Mouse (Mus musculus): ENCODE results near the gene Gm11011.

The Gm11011 gene

DNA sequence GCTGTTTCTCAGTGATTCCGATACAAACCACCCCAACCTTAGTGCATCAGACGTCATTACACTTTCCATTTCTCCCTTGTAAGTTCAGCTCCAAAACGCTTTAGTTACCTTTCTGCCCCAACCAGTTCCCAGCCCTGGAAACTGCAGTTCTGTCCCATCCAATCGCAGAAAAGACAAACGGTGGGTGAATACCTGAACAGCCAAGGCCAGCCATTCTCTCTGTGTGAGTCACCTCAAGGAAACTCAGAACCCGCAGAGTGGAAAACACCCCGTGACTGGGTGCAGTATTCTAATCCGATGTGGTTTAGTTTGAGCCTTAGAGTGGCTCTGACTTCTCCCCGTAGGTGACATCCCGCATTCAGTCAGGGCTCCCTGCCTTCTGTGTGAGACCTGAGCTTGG lies 2.2 kb upstream of the Gm11011 start:
- no peak for DNase-seq (ENCODE audit: low read depth in 1 of 2, low spot score in 2 of 2)

DNA sequence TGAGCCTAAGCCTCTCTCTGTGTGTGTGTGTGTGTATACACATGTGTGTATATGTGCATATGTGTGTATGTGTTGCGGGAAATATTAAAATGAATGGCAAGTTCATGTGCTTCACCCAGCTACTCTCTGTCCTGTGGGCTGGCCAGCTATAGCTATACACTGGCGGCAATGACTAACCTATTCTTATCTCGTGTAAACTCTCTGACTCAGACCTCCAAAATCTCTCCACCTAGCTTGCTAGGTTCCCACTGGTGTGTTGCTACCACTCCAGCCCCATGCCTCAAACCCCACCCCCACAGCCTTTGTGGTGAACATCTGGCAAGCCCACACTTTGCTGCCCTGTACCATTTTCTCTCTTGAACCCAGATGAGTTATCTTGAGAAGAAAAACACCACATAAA lies 857 bp downstream of the Gm11011 start:
- DNase-seq (ENCODE audit: low read depth in 1 of 2, low spot score in 2 of 2) = no peak

GRCm38 (mm10) chr2:169585631-169586285 lies 1.8 kb downstream of the Gm11011 start:
- DNase-seq (ENCODE audit: low read depth in 1 of 2, low spot score in 2 of 2) = no peak

GRCm38 (mm10) chr2:169584745-169585456 lies 2.6 kb downstream of the Gm11011 start:
- no peak for DNase-seq (ENCODE audit: low read depth in 1 of 2, low spot score in 2 of 2)

DNA sequence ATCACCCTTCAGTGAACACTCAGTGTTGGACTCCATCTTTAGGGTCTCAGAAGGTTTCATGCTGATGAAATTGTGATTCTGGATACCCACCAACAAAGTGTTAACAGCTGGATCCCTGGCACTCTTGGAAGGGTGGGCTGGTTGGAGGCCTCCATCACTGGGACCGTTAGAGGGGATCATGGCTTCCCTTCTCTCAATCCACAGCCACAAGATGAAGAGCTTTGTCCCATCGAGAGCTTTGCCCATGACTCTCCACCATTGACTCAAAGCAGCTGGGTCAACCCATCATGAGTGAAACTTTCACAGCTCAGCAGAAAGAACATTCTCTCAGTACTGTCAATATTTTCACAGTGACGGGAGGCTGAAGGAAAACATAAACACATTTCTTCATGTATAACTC lies 4.1 kb downstream of the Gm11011 start:
- DNase-seq (ENCODE audit: low read depth in 1 of 2, low spot score in 2 of 2) = no peak

GRCm38 (mm10) chr2:169577508-169578196 lies 9.9 kb downstream of the Gm11011 start:
- DNase-seq (ENCODE audit: low read depth in 1 of 2, low spot score in 2 of 2) = no peak

DNA sequence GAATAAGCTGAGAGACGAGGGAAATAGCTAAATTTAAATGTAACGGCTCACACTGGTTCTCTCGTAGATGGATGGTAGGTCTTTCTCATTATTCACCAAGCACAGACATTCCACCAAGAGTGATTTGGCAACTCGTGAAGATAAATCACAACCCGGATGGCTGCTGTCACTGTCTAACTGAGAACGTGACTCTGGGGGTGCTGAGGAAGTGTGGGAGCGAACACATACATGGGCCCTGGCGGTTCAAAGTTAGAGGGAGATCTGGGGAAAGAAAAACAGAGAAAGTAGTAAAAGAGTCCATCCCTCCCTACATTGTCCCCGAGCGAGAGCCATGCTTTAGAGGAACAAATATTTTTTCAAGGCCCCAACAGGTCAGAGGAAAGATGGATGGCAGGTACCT lies 17.5 kb downstream of the Gm11011 start:
- no peak for DNase-seq (ENCODE audit: low read depth in 1 of 2, low spot score in 2 of 2)

GRCm38 (mm10) chr2:169566159-169566558 lies 21.4 kb downstream of the Gm11011 start:
- no peak for DNase-seq (ENCODE audit: low read depth in 1 of 2, low spot score in 2 of 2)

DNA sequence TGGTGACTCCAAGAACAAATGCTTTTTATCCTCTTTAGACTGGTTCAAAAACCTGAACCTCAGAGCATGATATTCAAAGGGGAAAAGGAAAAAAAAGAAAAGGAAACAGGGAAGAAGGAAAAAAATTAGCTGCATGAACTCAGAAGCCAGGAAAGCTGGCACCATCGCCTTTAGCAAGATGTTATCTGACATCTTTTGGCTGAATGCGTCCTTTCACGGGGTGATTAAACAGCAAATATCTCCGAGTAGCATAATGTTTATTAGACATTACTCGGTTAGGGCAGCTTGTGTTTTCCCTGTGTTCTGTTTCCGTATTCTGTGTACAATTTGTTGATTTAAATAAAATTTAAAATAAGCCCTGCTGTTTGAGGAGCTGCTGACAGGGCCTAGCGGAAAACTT lies 21.8 kb downstream of the Gm11011 start:
- no peak for DNase-seq (ENCODE audit: low read depth in 1 of 2, low spot score in 2 of 2)

DNA sequence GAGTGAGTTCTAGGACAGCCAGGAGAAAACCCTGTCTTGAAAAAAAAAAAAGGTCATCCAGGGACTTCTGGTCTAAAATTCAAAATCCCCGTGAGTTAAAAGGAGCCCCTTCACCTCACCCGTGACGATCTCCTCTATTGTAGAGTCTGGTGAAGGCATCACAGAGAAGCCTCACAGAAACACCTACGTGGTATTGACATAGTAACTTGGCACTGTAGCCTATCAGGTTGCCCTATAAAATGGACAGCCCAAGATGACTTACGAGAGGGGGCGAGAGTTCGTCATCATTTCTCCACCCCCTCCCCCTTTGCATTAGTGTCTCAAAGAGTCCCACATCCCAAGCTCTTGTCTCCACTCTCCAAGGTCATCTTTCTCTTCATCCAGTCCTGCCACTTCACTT lies 41.9 kb downstream of the Gm11011 start:
- DNase-seq (ENCODE audit: low read depth in 1 of 2, low spot score in 2 of 2) = no peak

- no peak for DNase-seq (ENCODE audit: low read depth in 1 of 2, low spot score in 2 of 2)
Observed at GRCm38 (mm10) chr2:169538906-169539305, 48.6 kb downstream of the Gm11011 start.
